Mouse (Mus musculus) embryonic facial prominence, embryonic 11.5 days (tissue): ENCODE measurements at regions not wholly inside any gene's neighbourhood (a gene's known extent, or its start where the extent isn't known, plus 50 kb on each side); places are given as distances from the start of the nearest gene placed in this dataset.
"Not testable (repeated sequence)": the region's sequence is repeated elsewhere in the genome, so short reads cannot be mapped to it uniquely, and the experiment has no call there.

Experiments
- ATAC-seq: fragments of 200-750 bp; cut with Nextera tagmentation; replicated peaks from 2 replicates; pipeline ENCODE4 v1.8.0; 2017; ENCODE audit warnings: low read depth; ENCODE audit not compliant: insufficient number of reproducible peaks, low FRiP score, low TSS enrichment
- DNase-seq: peaks from one replicate; pipeline ENCODE4 v3.0.0-alpha.2; 2015; ENCODE audit warnings: low spot score
- H3K27ac ChIP-seq: fragments of 300-500 bp; sonication (generic); replicated peaks from 2 replicates; pipeline ENCODE4 v1.5.1; 2014; ENCODE audit warnings: mild to moderate bottlenecking, low read depth, low read length, control low read depth
- H3K27me3 ChIP-seq: fragments of 300-500 bp; sonication (generic); 2 replicates; pipeline ENCODE4 v1.6.1; 2014; ENCODE audit warnings: mild to moderate bottlenecking, low read length, moderate library complexity, mixed read lengths; ENCODE audit not compliant: control insufficient read depth, insufficient read depth
- H3K36me3 ChIP-seq: fragments of 300-500 bp; sonication (generic); replicated peaks from 2 replicates; pipeline ENCODE4 v1.6.1; 2014; ENCODE audit warnings: low read depth, mild to moderate bottlenecking, low read length, moderate library complexity, mixed read lengths; ENCODE audit not compliant: control insufficient read depth, insufficient read depth
- H3K4me1 ChIP-seq: fragments of 300-500 bp; sonication (generic); 2 replicates; pipeline ENCODE4 v1.6.1; 2014; ENCODE audit warnings: low read length, mixed read lengths; ENCODE audit not compliant: control insufficient read depth, insufficient read depth
- H3K4me2 ChIP-seq: fragments of 300-500 bp; sonication (generic); 2 replicates; pipeline ENCODE4 v1.6.1; 2014; ENCODE audit warnings: low read depth, mild to moderate bottlenecking, control low read depth, low read length, moderate library complexity
- H3K4me3 ChIP-seq: fragments of 300-500 bp; sonication (generic); 2 replicates; pipeline ENCODE4 v1.5.1; 2014; ENCODE audit warnings: low read depth, low read length, control low read depth
- H3K9ac ChIP-seq: fragments of 300-500 bp; sonication (generic); replicated peaks from 2 replicates; pipeline ENCODE4 v1.6.1; 2014; ENCODE audit warnings: mild to moderate bottlenecking, control low read depth, low read length
- H3K9me3 ChIP-seq: fragments of 300-500 bp; sonication (generic); replicated peaks from 2 replicates; pipeline ENCODE4 v1.6.1; 2016; ENCODE audit warnings: mild to moderate bottlenecking, low read length, inconsistent platforms, mixed read lengths; ENCODE audit not compliant: control insufficient read depth
- WGBS: fragments of 180-500 bp; shearing (Covaris S2); extraction: QIAGEN DNeasy Blood & Tissue Kit; methylation state at CpG from one replicate; pipeline ENCODE4 v1.1.7; 2014; 5-methylcytosine and 5-hydroxymethylcytosine counted together

- H3K27ac ChIP-seq = no peak overlapping the region
- no peaks in the 10 kb centered on the region for H3K9me3 ChIP-seq
- H3K9ac ChIP-seq = no peak overlapping the region
- no peak for ATAC-seq
- WGBS = 85% methylated on average over 2 of the region's 2 CpGs
- no peak overlapping the region for H3K4me3 ChIP-seq
- H3K36me3 ChIP-seq = no peaks in the 10 kb centered on the region
- H3K27me3 ChIP-seq = no peaks in the 10 kb centered on the region
- no peak for DNase-seq
- no peaks in the 10 kb centered on the region for H3K4me1 ChIP-seq
- H3K4me2 ChIP-seq = no peak overlapping the region
These were observed 399.7 kb downstream of the Ptpru start for GRCm38 (mm10) chr4:131438403-131438802.

- Histone ChIP-seq H3K4me3 (no peak overlapping the region), H3K27me3 (no peaks in the 10 kb centered on the region), H3K4me1 (no peaks in the 10 kb centered on the region), H3K9ac (no peak overlapping the region), H3K9me3 (no peaks in the 10 kb centered on the region), H3K27ac (no peak overlapping the region), H3K36me3 (no peaks in the 10 kb centered on the region), H3K4me2 (no peak overlapping the region)
- DNase-seq (no peak), ATAC-seq (no peak)
- 28% methylated on average over 2 of the region's 2 CpGs for WGBS
These were observed 399.2 kb downstream of the Ptpru start for GRCm38 (mm10) chr4:131438883-131439282.

- no peak for DNase-seq
- WGBS = 61% methylated on average over 3 of the region's 3 CpGs
- no peak for ATAC-seq
- H3K4me2 ChIP-seq = no peak overlapping the region
- no peaks in the 10 kb centered on the region for H3K36me3 ChIP-seq
- no peaks in the 10 kb centered on the region for H3K4me1 ChIP-seq
- H3K4me3 ChIP-seq = no peak overlapping the region
- H3K27me3 ChIP-seq = no peaks in the 10 kb centered on the region
- H3K9ac ChIP-seq = no peak overlapping the region
- no peak overlapping the region for H3K27ac ChIP-seq
- no peaks in the 10 kb centered on the region for H3K9me3 ChIP-seq
These were observed 397.2 kb downstream of the Ptpru start for GRCm38 (mm10) chr4:131440845-131441244.

GRCm38 (mm10) chr4:131443518-131443917, 394.6 kb downstream of the Ptpru start:
- no peaks in the 10 kb centered on the region for H3K9me3 ChIP-seq
- 74% methylated on average over 2 of the region's 2 CpGs for WGBS

GRCm38 (mm10) chr4:131450296-131450695, 387.8 kb downstream of the Ptpru start:
- 79% methylated on average over 1 of the region's 1 CpGs for WGBS

More at GRCm38 (mm10) chr4:131443518-131443917, 394.6 kb downstream of the Ptpru start:
- DNase-seq (no peak), ATAC-seq (no peak)
- Histone ChIP-seq H3K4me3 (no peak overlapping the region), H3K4me2 (no peak overlapping the region), H3K27me3 (no peaks in the 10 kb centered on the region), H3K27ac (no peak overlapping the region), H3K9ac (no peak overlapping the region), H3K36me3 (no peaks in the 10 kb centered on the region), H3K4me1 (no peaks in the 10 kb centered on the region)

GRCm38 (mm10) chr4:131457551-131457950, 380.5 kb downstream of the Ptpru start:
- Histone ChIP-seq H3K36me3 (no peaks in the 10 kb centered on the region), H3K4me2 (no peak overlapping the region), H3K27ac (no peak overlapping the region), H3K27me3 (no peaks in the 10 kb centered on the region), H3K9ac (no peak overlapping the region), H3K4me3 (no peak overlapping the region), H3K9me3 (no peaks in the 10 kb centered on the region), H3K4me1 (no peaks in the 10 kb centered on the region)
- DNase-seq (no peak), ATAC-seq (no peak)
- WGBS = 30% methylated on average over 7 of the region's 7 CpGs

More at GRCm38 (mm10) chr4:131450296-131450695, 387.8 kb downstream of the Ptpru start:
- not testable (repeated sequence) for H3K4me1 ChIP-seq, ATAC-seq, H3K36me3 ChIP-seq, H3K9me3 ChIP-seq, H3K27ac ChIP-seq, H3K4me3 ChIP-seq, H3K4me2 ChIP-seq, H3K9ac ChIP-seq, H3K27me3 ChIP-seq, DNase-seq

- Histone ChIP-seq H3K9ac (no peak overlapping the region), H3K27me3 (no peaks in the 10 kb centered on the region), H3K4me2 (no peak overlapping the region), H3K4me3 (no peak overlapping the region), H3K9me3 (no peaks in the 10 kb centered on the region), H3K36me3 (no peaks in the 10 kb centered on the region), H3K27ac (no peak overlapping the region), H3K4me1 (no peaks in the 10 kb centered on the region)
- ATAC-seq (no peak), DNase-seq (peak; percentile 21)
- WGBS = 72% methylated on average over 5 of the region's 5 CpGs
These were observed 378.3 kb downstream of the Ptpru start for GRCm38 (mm10) chr4:131459746-131460145.

GRCm38 (mm10) chr4:131461312-131461711, 376.8 kb downstream of the Ptpru start:
- H3K4me3 ChIP-seq = no peak overlapping the region
- ATAC-seq (no peak), DNase-seq (no peak)
- no peak overlapping the region for H3K27ac ChIP-seq
- no peak overlapping the region for H3K4me2 ChIP-seq
- no peaks in the 10 kb centered on the region for H3K27me3 ChIP-seq
- 58% methylated on average over 4 of the region's 4 CpGs for WGBS
- no peak overlapping the region for H3K9ac ChIP-seq
- H3K36me3 ChIP-seq = no peaks in the 10 kb centered on the region
- no peaks in the 10 kb centered on the region for H3K4me1 ChIP-seq
- H3K9me3 ChIP-seq = no peaks in the 10 kb centered on the region; the same call in 1 of the 2 replicates
